Mouse (Mus musculus) brown adipose tissue, adult 24 weeks (tissue): ENCODE data around the gene Sltm. TPM values are rescaled to one million over a fixed set of nuclear protein-coding genes. Genes with fewer than 3 reads are reported as not detected.

Experiments
- H3K27ac ChIP-seq: fragments of 200-500 bp; replicated peaks from 2 replicates; pipeline ENCODE4 v1.5.1; 2012; ENCODE audit warnings: low read depth, mild to moderate bottlenecking, low read length
- H3K4me1 ChIP-seq: fragments of 200-500 bp; 2 replicates; pipeline ENCODE4 v1.6.1; 2012; ENCODE audit warnings: low read length, mixed read lengths; ENCODE audit not compliant: control insufficient read depth, insufficient read depth, insufficient read length
- H3K4me3 ChIP-seq: fragments of 200-500 bp; 2 replicates; pipeline ENCODE4 v1.5.1; 2012; ENCODE audit warnings: low read depth, mild to moderate bottlenecking, low read length, moderate library complexity; ENCODE audit not compliant: insufficient read depth
- polyA plus RNA-seq: library from polyadenylated mRNA; stranded (reverse); fragments of >200 nt; gene quantifications from 2 replicates; pipeline ENCODE4 v1.2.4, GENCODE M21; 2012; ENCODE audit not compliant: missing spikeins, insufficient read depth, insufficient read length

Gene Sltm
- polyA plus RNA-seq, 1 experiment, result 19.0 TPM

DNA sequence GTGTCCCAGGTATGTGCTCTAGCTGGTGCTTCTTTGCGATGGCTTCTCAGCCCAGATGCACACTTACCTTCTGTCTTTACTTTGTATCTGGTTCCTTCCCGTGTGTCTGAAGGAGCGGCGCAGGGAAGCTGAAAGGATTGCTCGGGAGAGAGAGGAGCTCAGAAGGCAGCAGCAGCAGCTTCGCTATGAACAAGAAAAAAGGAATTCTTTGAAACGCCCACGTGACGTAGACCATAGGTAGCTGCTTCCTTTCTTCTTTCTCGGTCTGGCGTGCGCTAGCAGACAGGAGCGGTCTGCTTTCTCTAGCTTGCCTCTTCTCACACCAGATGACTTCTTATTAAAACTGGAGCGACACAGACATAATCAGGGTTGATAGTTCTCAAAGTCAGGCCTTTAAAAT is 42.1 kb downstream of the Sltm start:
- Histone ChIP-seq H3K4me1 (no peaks in the 10 kb centered on the region), H3K4me3 (no peak overlapping the region), H3K27ac (no peak overlapping the region)

DNA sequence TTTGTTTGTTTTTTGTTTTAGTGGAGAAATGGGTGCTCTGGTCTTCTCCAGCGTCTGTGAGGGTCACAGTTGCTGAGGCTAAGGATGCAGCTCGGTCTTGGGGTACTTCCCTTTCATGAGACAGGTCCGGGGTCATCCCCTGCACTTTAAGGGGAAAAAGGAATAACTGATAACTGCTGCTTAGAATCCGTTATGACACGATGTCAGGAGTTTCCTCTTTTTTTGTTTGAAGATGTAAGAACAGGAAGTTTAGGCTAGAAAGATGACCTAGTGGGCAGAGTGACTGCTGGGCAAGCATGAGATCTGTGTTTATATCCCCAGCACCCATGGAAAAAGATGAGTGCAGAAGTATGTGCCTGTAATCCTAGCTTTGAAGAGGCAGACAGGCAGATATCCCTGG is 42.6 kb downstream of the Sltm start:
- Histone ChIP-seq H3K4me1 (no peaks in the 10 kb centered on the region), H3K4me3 (no peak overlapping the region), H3K27ac (no peak overlapping the region)

DNA sequence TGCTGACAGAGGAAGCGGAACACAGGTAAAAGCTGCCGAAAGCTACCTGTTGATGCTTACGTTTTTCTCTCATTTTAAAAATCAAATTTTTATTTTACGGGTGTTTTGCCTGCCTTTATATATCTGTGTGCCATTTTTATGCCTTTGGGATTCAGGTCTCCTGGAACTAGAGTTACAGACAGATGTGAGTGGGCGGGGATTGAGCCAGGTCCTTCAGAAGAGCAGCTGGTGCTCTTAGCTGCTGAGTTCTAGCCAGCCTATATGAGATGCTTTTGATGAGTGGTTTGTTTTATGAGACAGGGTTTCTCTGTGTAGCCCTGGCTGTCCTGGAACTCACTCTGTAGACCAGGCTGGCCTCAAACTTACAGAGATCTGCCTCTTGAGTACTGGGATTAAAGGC is 44.6 kb downstream of the Sltm start:
- no peak overlapping the region for H3K4me3 ChIP-seq
- no peaks in the 10 kb centered on the region for H3K4me1 ChIP-seq
- H3K27ac ChIP-seq, result no peak overlapping the region

DNA sequence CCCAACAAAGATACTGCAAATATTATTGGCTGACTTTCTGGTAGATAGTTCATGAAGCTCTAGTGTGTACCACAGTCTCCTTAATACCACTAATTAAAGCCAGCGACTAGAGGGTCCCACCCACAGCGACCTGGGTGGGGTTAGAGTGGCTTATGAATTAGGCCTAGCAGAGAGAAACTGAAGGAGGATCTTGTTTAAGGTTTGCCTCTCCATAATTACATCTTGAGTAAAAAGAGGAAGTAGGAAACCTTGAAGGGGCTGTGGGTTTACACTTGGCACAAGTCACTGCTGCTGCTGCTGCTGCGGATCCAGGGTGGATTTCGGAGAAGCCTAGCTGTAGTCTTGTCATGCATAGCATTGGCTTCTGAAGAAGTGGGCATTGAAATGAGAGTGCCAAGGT is 48.2 kb downstream of the Sltm start:
- Histone ChIP-seq H3K27ac (no peak overlapping the region), H3K4me1 (no peaks in the 10 kb centered on the region)

DNA sequence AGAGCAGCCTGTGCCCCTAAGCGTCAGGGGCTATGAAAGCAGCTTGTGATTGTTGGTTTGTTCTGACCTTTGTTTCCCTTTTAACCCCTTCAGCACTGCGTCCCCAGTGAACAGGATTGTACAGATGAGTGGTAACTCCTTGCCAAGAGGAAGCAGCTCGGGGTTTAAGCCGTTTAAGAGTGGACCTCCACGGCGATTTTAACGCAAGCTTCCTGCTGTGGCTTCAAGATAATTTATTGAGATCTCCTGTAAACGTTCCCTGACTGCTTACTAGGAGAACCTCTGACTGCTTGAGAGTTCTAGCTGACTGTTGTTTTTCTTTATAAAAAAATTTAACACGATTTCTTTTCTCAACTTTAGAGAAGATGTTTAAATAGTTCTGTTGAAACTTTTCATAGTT is 48.9 kb downstream of the Sltm start:
- H3K4me1 ChIP-seq, result no peaks in the 10 kb centered on the region
- no peak overlapping the region for H3K4me3 ChIP-seq
- H3K27ac ChIP-seq, result no peak overlapping the region

More for the DNA sequence above, 48.2 kb downstream of the Sltm start:
- no peak overlapping the region for H3K4me3 ChIP-seq

DNA sequence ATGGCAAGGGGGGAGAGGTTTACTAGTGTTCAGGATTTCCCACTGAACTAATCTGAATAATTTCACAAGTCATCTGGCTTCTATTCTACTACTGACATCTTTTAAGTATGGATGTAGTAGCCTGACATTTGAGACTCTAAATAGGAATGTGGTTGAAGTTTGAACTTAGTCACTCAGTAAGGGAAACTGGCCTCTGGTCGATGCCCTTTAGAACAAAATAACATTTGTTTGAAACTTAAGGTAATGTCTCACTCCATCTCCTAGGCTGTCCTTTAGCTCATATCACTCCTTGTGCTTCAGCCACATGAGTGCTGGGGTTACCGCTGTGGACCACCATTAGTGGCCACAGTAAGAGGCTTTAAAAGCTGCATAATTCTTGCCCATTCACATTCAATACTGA is 55.7 kb downstream of the Sltm start:
- H3K4me1 ChIP-seq, result no peaks in the 10 kb centered on the region
- no peak overlapping the region for H3K27ac ChIP-seq
- H3K4me3 ChIP-seq, result no peak overlapping the region

DNA sequence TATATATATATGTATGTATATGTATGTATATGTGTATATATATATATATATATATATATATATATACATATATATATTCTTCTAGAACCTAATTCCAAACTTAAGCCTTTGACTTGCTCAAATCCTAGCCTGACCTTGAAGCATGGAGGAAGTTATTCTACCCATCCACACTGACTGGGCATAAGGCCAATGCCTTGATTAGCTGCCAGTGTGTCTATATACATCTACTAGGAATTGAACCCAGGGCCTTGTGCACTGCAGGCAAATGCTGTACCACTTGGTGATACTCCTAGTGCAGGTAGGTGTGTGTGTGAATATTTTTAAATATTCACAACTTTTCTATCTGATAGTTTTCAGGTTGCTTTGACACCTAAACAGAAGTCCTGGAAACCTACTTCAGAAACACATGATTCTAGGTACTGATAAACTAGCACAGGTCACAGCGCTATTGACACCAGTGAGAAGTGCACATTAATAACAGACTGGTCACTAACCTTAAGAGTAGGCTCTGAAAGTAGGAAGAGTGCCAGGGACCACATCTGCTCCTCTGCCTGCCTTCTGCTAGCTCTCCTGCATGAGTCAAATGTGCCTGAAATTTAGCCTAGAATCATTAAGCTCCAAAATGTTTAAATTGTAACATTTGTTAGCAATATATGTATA is 59.8 kb downstream of the Sltm start:
- H3K4me1 ChIP-seq, result no peaks in the 10 kb centered on the region
- no peak overlapping the region for H3K27ac ChIP-seq
- no peak overlapping the region for H3K4me3 ChIP-seq

DNA sequence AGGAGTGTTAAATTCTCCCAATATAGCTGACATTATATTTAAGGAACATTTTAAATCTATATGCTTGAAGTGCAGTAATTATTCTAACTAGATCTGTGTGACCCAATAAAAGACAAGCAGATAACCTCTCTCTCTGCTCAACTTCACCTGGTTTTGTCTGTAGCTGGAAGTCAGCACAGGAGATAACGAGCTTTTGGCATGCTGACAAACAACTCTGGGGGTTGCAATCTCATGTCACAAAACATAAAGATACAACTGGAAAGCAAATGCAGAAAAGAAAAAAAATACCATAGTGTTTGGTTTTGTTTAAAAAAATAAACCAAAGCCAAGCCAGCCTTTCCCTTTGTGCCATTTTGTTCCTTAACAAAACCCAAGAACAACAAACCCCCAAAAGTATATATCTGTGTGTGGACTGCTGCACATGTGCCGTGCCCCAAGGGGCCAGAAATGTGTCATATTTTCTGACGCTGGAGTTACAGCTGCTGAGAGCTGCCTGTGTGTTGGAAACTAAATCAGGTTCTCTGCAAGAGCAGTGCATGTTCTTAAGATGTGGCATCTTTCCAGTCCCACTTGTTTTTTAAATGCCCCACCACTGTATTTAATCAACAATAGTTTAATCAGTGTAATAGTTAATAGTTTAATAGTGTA is 68.6 kb downstream of the Sltm start:
- H3K4me3 ChIP-seq, result no peak overlapping the region
- H3K4me1 ChIP-seq, result no peaks in the 10 kb centered on the region
- H3K27ac ChIP-seq, result no peak overlapping the region

DNA sequence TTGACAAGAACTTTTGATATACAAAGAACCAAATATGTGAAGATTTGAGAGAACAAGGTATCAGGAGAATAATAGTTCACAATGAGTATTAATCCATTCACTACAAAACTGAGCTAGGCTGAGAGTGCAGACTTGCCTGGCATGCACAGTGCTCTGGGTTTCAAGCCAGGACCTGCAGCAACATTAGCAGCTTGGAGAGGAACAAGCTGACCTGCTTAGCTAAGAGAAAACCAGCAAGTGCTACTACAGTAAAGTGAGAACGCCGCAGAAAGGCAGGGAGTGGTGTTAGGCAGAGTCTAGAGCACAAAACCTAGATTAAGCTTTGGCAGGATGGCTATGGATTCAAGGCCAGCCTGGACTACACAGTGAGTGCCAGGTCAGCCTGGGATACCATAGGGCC is 87.2 kb downstream of the Sltm start:
- Histone ChIP-seq H3K4me1 (no peaks in the 10 kb centered on the region), H3K4me3 (no peak overlapping the region), H3K27ac (no peak overlapping the region)

DNA sequence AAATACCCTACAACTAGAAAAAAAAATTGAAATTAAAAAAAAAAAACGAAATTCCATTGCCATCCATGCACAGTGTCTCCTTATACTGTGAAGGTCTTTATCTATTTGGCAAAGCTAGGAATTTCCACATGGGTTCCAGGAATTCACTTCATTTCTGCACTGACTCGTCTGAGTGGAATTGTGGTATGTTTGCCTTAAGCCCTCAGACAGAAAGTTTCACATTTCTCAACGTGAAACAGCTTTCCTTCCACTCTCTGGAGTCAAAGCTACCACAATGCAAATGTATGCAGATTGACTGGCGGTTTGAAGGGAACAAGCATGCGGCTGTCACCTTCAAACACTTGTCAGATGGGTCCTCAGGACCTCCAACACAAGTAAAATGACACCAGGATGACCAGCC is 89.1 kb downstream of the Sltm start:
- Histone ChIP-seq H3K4me1 (no peaks in the 10 kb centered on the region), H3K27ac (no peak overlapping the region), H3K4me3 (no peak overlapping the region)

DNA sequence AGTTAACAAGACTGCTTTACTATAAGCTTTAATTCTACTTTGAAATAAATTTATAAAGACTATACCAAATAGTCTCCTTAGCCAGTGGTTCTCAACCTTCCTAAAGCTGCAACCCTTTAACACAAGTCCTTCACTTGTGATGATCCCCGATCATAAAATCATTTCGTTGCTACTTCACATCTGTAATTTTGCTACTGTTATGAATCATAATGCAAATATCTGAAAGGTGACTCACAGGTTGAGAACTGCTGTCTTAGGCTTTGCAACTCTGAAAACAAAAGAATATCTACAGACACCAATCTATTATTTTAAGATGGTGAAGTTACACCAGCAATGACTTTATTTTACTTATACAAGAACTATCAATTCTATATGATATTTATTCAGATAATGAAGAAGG is 94.2 kb downstream of the Sltm start:
- no peak overlapping the region for H3K4me3 ChIP-seq
- no peak overlapping the region for H3K27ac ChIP-seq
- H3K4me1 ChIP-seq, result no peaks in the 10 kb centered on the region

Other genes with a start within 250 kb of the Sltm start
- gene Ccnb2, start 121.2 kb upstream of the Sltm start, polyA plus RNA-seq, result not detected in 2 replicates
- 11.6 and 13.3 TPM in 2 replicates for gene Rnf111, start 39.0 kb upstream of the Sltm start, polyA plus RNA-seq
- 3.3 and 3.8 TPM in 2 replicates for gene Gm10642, start 113.5 kb downstream of the Sltm start, polyA plus RNA-seq
- 23.8 and 32.1 TPM in 2 replicates for gene Mindy2, start 114.4 kb downstream of the Sltm start, polyA plus RNA-seq
- 13.5 and 15.4 TPM in 2 replicates for gene Adam10, start 136.2 kb downstream of the Sltm start, polyA plus RNA-seq